ENCODE assay signal across 21 mouse cellular contexts in genomic region chr6:147560436-147560835, GRCm38 (mm10).
"Had no signal": no experiment of that assay in that cellular context is flagged by ENCODE, and none has a peak within 500 bp of the region (broad histone marks: within the 10 kb centered on the region; RNA-seq: fewer than 3 reads in every experiment).

No protein-coding gene starts in this region.

- H3K36me3 ChIP-seq: limb, embryonic 12.5 days; lung, embryonic 15.5 days; midbrain, embryonic 15.5 days; stomach, embryonic 15.5 days had no signal

- H3K4me2 ChIP-seq: limb, embryonic 12.5 days; limb, embryonic 15.5 days; liver, embryonic 11.5 days; lung, embryonic 15.5 days; midbrain, embryonic 15.5 days; neural tube, embryonic 13.5 days; stomach, embryonic 15.5 days had no signal

- H3K9ac ChIP-seq: limb, embryonic 12.5 days; limb, embryonic 15.5 days; liver, embryonic 14.5 days; liver, postnatal 0 days; lung, embryonic 15.5 days; midbrain, embryonic 15.5 days; neural tube, embryonic 13.5 days; stomach, embryonic 15.5 days had no signal

- DNase-seq: kidney, adult 18-20 months; kidney, adult 9 months; kidney, postnatal 14 days; kidney, postnatal 4 days; left cerebral cortex, postnatal 4 days; liver, postnatal 0 days; retina, postnatal 1 day; right cerebral cortex, postnatal 25 days; spleen, adult 18-20 months; thymus, postnatal 25 days had no signal

- H3K27me3 ChIP-seq: limb, embryonic 12.5 days; limb, embryonic 15.5 days; lung, embryonic 15.5 days; megakaryocyte, embryonic 14.5 days; midbrain, embryonic 15.5 days; neural tube, embryonic 13.5 days; stomach, embryonic 15.5 days had no signal

- H3K4me1 ChIP-seq: limb, embryonic 12.5 days; limb, embryonic 15.5 days; lung, embryonic 15.5 days; midbrain, embryonic 10.5 days; midbrain, embryonic 15.5 days; neural tube, embryonic 13.5 days had no signal

- H3K27ac ChIP-seq: limb, embryonic 12.5 days; limb, embryonic 15.5 days; liver, embryonic 14.5 days; lung, embryonic 15.5 days; midbrain, embryonic 10.5 days; midbrain, embryonic 15.5 days; neural tube, embryonic 13.5 days; stomach, embryonic 15.5 days had no signal

- H3K4me3 ChIP-seq: limb, embryonic 12.5 days; limb, embryonic 15.5 days; lung, embryonic 15.5 days; megakaryocyte, embryonic 14.5 days; midbrain, embryonic 10.5 days; midbrain, embryonic 15.5 days; myocyte; neural tube, embryonic 13.5 days; stomach, embryonic 15.5 days had no signal

- ATAC-seq: liver, postnatal 0 days; midbrain, embryonic 15.5 days had no signal

- H3K9me3 ChIP-seq: limb, embryonic 12.5 days; limb, embryonic 15.5 days; lung, embryonic 15.5 days; megakaryocyte, embryonic 14.5 days; midbrain, embryonic 10.5 days; midbrain, embryonic 15.5 days; neural tube, embryonic 13.5 days; stomach, embryonic 15.5 days had no signal
